Mouse (Mus musculus) embryonic fibroblast, embryonic 13.5 days (primary cell): ENCODE measurements around the gene Rsf1.

ENCODE experiments used
- CTCF ChIP-seq: IDR thresholded peaks from 2 replicates; pipeline ENCODE4 v1.5.1; 2011; ENCODE audit warnings: mild to moderate bottlenecking, control low read depth, low read length, moderate library complexity, borderline replicate concordance; ENCODE audit not compliant: insufficient read depth
- POLR2A ChIP-seq: IDR thresholded peaks from 2 replicates; pipeline ENCODE4 v1.6.1; 2011; ENCODE audit warnings: low read depth, mild to moderate bottlenecking, control low read depth, low read length, moderate library complexity

DNA sequence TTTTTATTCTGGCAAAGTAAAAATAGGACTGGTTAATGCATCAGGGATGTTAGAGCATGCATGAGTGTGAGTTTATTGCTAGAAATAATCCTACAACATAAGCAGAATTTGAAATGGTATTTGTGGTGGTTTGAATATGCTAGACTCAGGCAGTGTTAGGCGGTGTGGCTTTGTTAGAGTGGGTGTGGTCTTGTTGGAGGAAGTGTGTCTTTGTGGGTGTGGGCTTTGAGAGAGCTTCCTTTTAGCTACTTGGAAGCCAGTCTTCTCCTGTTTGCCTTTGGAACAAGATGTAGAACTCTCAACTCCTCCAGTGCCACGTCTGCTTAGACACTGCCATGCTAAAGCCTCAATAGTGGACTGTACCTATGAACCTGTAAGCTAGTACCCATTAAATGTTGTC lies 18.9 kb downstream of the Rsf1 start:
- TF ChIP-seq CTCF: no peak
- no peak for TF ChIP-seq POLR2A
